Mouse (Mus musculus) heart, embryonic 13.5 days (tissue): ENCODE results near the gene Adad2. TPM values are rescaled to one million over a fixed set of nuclear protein-coding genes. Genes with fewer than 3 reads are reported as not detected.

ENCODE experiments used
- ATAC-seq: fragments of 200-750 bp; cut with Nextera tagmentation; 2 replicates; pipeline ENCODE4 v1.8.0; 2017; ENCODE audit warnings: moderate TSS enrichment; ENCODE audit not compliant: insufficient number of reproducible peaks, low FRiP score, low TSS enrichment; ENCODE audit errors: extremely low read depth
- H3K27ac ChIP-seq: fragments of 300-500 bp; sonication (generic); replicated peaks from 2 replicates; pipeline ENCODE4 v1.5.1; 2015; ENCODE audit warnings: moderate library complexity, mild to moderate bottlenecking, inconsistent platforms
- H3K27me3 ChIP-seq: fragments of 300-500 bp; sonication (generic); replicated peaks from 2 replicates; pipeline ENCODE4 v1.6.1; 2015; ENCODE audit warnings: mild to moderate bottlenecking, inconsistent platforms
- H3K36me3 ChIP-seq: fragments of 300-500 bp; sonication (generic); 2 replicates; pipeline ENCODE4 v1.6.1; 2015; ENCODE audit warnings: mild to moderate bottlenecking, inconsistent platforms
- H3K4me1 ChIP-seq: fragments of 300-500 bp; sonication (generic); 2 replicates; pipeline ENCODE4 v1.6.1; 2015; ENCODE audit warnings: inconsistent platforms
- H3K4me2 ChIP-seq: fragments of 300-500 bp; sonication (generic); 2 replicates; pipeline ENCODE4 v1.6.1; 2015; ENCODE audit warnings: inconsistent platforms, mild to moderate bottlenecking, moderate library complexity
- H3K4me3 ChIP-seq: fragments of 300-500 bp; sonication (generic); 2 replicates; pipeline ENCODE4 v1.5.1; 2015; ENCODE audit warnings: moderate library complexity, mild to moderate bottlenecking, inconsistent platforms
- H3K9ac ChIP-seq: fragments of 300-500 bp; sonication (generic); 2 replicates; pipeline ENCODE4 v1.6.1; 2015; ENCODE audit warnings: inconsistent platforms, mild to moderate bottlenecking, moderate library complexity
- H3K9me3 ChIP-seq: fragments of 300-500 bp; sonication (generic); 2 replicates; pipeline ENCODE4 v1.6.1; 2016; ENCODE audit warnings: inconsistent platforms
- WGBS: fragments of 180-500 bp; shearing (Covaris S2); methylation state at CpG from one replicate; pipeline ENCODE4 v1.1.7; 2015; ENCODE audit warnings: mixed read lengths; 5-methylcytosine and 5-hydroxymethylcytosine counted together
- polyA plus RNA-seq: library from polyadenylated mRNA; unstranded; fragments of >200 nt; fragmentation: Nextera tagmentation; extraction: Ambion mirVana; gene quantifications from 2 replicates; pipeline ENCODE4 v1.2.1, GENCODE M21; 2015

The Adad2 gene
- polyA plus RNA-seq, 1 experiment from 2014 or later: not detected

- H3K27me3 ChIP-seq: no peaks in the 10 kb centered on the region
- no peak overlapping the region for H3K27ac ChIP-seq
- no peak overlapping the region for H3K4me2 ChIP-seq
- ATAC-seq: no peak
- 51% methylated on average over 6 of the region's 6 CpGs for WGBS
- H3K36me3 ChIP-seq: no peaks in the 10 kb centered on the region
- peaks cover 46% of the 10 kb centered on the region for H3K4me1 ChIP-seq
- no peak overlapping the region for H3K4me3 ChIP-seq
- no peak overlapping the region for H3K9ac ChIP-seq
- H3K9me3 ChIP-seq: no peaks in the 10 kb centered on the region
Measured at GRCm38 (mm10) chr8:119665270-119665669, 52.7 kb downstream of the Adad2 start.

Other genes starting within 250 kb of the Adad2 start
- 17.0 and 17.1 TPM in 2 replicates for gene Mlycd, start 217.9 kb upstream of the Adad2 start, polyA plus RNA-seq
- gene Osgin1, start 178.6 kb upstream of the Adad2 start, polyA plus RNA-seq: 0.51 and 0.89 TPM in 2 replicates
- gene Necab2, start 166.0 kb upstream of the Adad2 start, polyA plus RNA-seq: 0.57 and 0.79 TPM in 2 replicates
- not detected in 2 replicates for gene Slc38a8, start 111.0 kb upstream of the Adad2 start, polyA plus RNA-seq
- 69.7 and 72.2 TPM in 2 replicates for gene Mbtps1, start 54.0 kb upstream of the Adad2 start, polyA plus RNA-seq
- 31.3 and 32.4 TPM in 2 replicates for gene Hsdl1, start 37.6 kb upstream of the Adad2 start, polyA plus RNA-seq
- gene Dnaaf1, start 37.5 kb upstream of the Adad2 start, polyA plus RNA-seq: 0.17 and 0.24 TPM in 2 replicates
- gene Taf1c, start 7.5 kb upstream of the Adad2 start, polyA plus RNA-seq: 6.0 and 6.6 TPM in 2 replicates
- not detected in 2 replicates for gene Kcng4, start 22.9 kb downstream of the Adad2 start, polyA plus RNA-seq
- 3.6 and 4.4 TPM in 2 replicates for gene Wfdc1, start 53.6 kb downstream of the Adad2 start, polyA plus RNA-seq
- gene Atp2c2, start 87.3 kb downstream of the Adad2 start, polyA plus RNA-seq: 0.20 and 0.29 TPM in 2 replicates
- gene Tldc1, start 165.7 kb downstream of the Adad2 start, polyA plus RNA-seq: 14.3 and 14.6 TPM in 2 replicates
- 40.2 and 51.4 TPM in 2 replicates for gene Cotl1, start 227.8 kb downstream of the Adad2 start, polyA plus RNA-seq
- 10.1 and 10.9 TPM in 2 replicates for gene Klhl36, start 249.5 kb downstream of the Adad2 start, polyA plus RNA-seq